Mouse (Mus musculus): ENCODE data around the gene Clec4a4. TPM values are rescaled to one million over a fixed set of nuclear protein-coding genes. Genes with fewer than 3 reads are reported as not detected.
"Not testable (repeated sequence)": the region's sequence is repeated elsewhere in the genome, so short reads cannot be mapped to it uniquely, and the experiment has no call there.

Clec4a4 gene
- 1.2 and 3.1 TPM in 2 replicates for total RNA-seq (2017)

DNA sequence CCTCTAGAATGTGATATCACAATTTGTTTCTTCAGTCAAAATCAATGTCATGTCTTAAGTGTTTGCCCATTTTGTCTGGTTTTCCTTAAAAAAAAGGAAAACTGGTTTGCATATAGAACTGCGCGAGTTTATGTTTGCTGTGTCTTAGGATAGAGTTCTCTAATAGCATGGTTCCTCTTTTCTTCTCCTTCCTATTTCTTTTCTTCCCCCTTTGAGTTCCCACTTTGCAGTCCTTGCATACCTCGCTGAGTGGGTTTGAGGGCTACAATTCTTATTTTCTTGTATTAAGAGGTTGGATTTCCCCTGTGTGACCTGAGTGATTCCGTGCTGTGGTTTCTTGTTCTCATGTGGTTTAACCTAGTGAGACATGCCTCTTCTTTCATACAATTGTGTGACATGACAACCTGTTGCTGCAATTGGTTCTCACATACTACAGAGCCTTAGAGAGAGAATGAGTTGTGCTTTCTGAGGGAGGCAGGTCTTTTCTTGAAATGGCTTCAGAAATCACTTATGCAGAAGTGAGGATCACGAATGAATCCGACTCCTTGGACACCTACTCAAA, at the start of gene Clec4a4:
Clec4a4 (plus strand) TSS at position 492 of the 562 bp plus-strand sequence.
- peak; percentile 74 for ATAC-seq (ENCODE audit: extremely low read depth, insufficient number of reproducible peaks, low FRiP score, poor library complexity, severe bottlenecking)

DNA sequence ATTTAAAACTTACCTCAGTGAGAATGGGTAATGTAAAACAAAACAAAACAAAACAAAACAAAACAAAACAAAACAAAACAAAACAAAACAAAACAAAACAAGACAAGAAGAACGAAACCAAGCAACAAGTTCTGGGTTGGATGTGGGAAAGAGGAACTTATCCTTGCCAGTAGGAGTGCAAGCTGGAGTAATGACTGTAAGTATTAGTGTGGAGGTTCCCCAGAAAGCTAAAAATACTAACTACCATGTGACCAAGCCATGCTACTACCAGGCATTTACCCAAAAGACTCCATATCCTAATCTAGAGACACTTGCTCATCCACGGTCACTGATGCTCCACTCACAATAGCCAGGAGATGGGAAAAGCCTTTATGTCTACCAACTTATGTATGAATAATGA, 43.4 kb upstream of the Clec4a4 start:
- peak; percentile 46; the same call in 1 of the 2 replicates for ATAC-seq (ENCODE audit: extremely low read depth, insufficient number of reproducible peaks, low FRiP score, poor library complexity, severe bottlenecking)

DNA sequence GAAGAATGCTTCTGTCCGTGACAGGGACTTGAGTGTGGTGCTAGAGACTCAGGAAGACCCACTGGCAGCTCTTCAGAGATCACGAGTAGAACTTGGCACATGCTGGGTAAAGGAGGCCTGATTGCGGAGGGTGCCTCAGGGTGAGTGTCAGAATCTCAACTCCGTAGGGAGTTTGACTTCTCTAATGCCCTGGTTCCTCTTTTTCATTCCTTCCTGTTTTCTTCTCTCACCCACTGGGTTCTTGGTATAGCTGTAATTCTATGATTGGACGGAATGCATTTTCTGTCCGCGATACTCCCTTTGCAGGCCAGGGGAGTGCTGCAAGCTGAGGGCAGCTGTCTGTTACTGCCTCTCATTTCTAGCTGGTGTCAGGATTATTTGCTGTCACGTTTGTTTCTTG, 37.8 kb upstream of the Clec4a4 start, which contains the start of gene Clec4a3:
Clec4a3 (plus strand) TSS at position 115 of the 400 bp plus-strand sequence.
- ATAC-seq (ENCODE audit: extremely low read depth, insufficient number of reproducible peaks, low FRiP score, poor library complexity, severe bottlenecking) = peak; percentile 98

DNA sequence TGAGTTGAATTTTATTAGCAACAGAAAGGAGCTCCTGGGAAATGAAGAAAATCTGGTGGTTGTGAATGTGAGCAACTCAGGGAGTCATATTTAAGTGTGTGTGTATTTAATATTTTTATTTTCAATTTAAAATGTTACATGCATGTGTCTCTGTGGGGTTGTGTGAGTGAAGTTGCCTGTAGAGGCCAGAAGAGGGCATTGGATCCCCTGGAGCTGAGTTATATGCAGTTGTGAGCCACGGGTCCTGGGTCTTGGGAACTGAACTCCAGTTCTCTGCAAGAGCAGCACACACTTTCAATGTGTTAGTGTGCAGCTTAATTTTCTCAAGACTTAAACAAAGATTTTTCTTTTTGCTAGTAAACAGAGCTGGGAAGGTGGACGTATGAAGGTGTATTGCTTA, 25.6 kb upstream of the Clec4a4 start:
- ATAC-seq (ENCODE audit: extremely low read depth, insufficient number of reproducible peaks, low FRiP score, poor library complexity, severe bottlenecking) = peak; percentile 56

DNA sequence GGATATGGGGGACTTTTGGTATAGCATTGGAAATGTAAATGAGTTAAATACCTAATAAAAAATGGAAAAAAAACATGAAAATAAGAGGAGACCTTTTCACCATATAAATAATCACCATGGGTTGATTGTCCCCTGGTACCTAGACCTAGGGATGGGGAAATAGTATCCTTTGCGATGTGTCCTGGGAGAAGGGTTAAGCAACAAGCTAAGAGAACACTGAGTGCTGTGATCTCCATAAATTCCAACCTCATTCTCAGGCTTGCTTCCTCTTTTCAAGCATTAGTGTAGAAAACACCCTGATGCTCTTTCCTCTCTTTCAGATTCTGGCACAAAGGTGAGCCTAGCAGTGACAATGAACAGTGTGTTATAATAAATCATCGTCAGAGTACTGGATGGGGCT, 21.1 kb upstream of the Clec4a4 start:
- ATAC-seq (ENCODE audit: extremely low read depth, insufficient number of reproducible peaks, low FRiP score, poor library complexity, severe bottlenecking) = no peak

DNA sequence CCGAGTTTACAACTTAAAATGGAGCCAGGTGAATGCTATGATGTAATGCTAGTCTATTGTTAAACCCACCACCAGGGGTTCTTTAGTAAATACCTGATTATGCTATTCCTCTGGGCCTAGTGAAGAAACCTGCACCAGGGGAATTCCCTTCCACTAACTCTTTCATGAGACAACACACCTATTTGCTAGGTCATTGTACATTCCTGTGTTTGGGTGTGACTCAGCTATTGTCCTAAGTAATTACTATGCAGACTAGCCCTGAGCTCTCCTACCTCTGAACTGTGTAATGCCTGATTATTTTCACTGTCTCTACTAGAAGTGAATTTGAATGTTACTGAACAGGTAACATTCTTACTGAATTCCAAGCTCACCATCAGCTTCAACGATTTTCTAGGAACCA, 14.5 kb downstream of the Clec4a4 start:
- ATAC-seq (ENCODE audit: extremely low read depth, insufficient number of reproducible peaks, low FRiP score, poor library complexity, severe bottlenecking) = not testable (repeated sequence)

DNA sequence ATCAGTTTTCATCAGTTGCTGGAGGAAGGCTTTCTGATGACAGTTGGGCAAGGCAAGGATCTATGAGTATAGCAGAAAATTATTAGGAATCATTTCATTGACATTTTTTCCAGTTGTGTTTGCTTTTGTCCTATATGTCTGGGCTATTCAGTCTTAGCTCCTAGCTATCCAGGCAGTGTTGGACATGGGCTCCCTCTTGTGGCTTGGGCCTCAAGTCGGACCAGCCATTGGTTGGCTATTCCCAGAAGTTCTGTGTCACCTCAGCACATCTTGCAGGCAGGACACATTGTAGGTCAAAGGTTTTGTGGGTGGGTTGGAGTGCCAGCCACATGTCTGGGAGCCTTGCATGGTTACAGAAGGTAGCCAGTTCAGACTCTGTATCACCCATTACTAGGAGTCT, 15.4 kb downstream of the Clec4a4 start:
- peak; percentile 44; the same call in 1 of the 2 replicates for ATAC-seq (ENCODE audit: extremely low read depth, insufficient number of reproducible peaks, low FRiP score, poor library complexity, severe bottlenecking)

DNA sequence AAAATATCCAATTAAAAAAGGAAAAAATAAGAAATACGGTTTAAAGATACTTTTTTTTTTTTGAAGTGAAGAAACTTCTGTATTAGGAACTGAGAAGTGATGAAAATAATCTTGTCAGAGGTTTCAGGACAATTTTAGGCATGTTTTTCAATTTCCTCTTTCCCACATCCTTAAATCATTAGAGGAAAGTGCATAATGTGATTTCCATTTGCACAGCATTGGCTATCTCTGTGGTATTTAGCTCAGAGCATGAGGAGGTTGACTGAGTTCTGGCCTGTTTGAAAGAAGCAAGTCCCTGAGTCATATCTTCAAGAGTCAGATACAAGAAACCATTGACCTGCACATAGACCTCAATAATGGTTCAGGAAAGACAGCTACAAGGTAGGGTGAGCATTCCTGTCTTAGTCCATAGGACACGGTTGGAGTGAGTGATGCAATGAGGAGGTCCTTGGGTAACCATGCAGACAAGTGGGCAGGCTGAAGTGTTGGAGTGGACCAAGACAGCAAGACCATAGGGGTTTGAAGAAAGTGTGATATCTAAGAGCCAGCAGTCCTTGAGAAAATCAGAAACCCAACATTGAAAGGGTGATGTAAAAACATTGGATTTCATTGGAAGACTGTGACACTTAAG, 59.7 kb downstream of the Clec4a4 start, which contains the start of gene Clec4b1:
Clec4b1 (plus strand) TSS at position 221 of the 631 bp plus-strand sequence.
- ATAC-seq (ENCODE audit: extremely low read depth, insufficient number of reproducible peaks, low FRiP score, poor library complexity, severe bottlenecking) = no peak

Other genes with a start within 250 kb of the Clec4a4 start
- 315 and 331 TPM in 2 replicates for gene Slc2a3, start 188.7 kb upstream of the Clec4a4 start, total RNA-seq (2017)
- 32.8 and 38.8 TPM in 2 replicates for gene Foxj2, start 170.5 kb upstream of the Clec4a4 start, total RNA-seq (2017)
- gene C3ar1, start 134.2 kb upstream of the Clec4a4 start, total RNA-seq (2017) = 1.4 and 1.5 TPM in 2 replicates
- 33.2 and 37.3 TPM in 2 replicates for gene Necap1, start 115.9 kb upstream of the Clec4a4 start, total RNA-seq (2017)
- gene Clec4a1, start 68.5 kb upstream of the Clec4a4 start, total RNA-seq (2017) = 15.6 and 15.8 TPM in 2 replicates
- 37.1 and 53.7 TPM in 2 replicates for gene Clec4a3, start 37.9 kb upstream of the Clec4a4 start, total RNA-seq (2017)
- not detected in 2 replicates for gene Clec4b1, start 59.6 kb downstream of the Clec4a4 start, total RNA-seq (2017)
- 37.0 and 44.0 TPM in 2 replicates for gene Clec4a2, start 116.1 kb downstream of the Clec4a4 start, total RNA-seq (2017)
- 0.58 and 2.1 TPM in 2 replicates for gene Clec4b2, start 182.5 kb downstream of the Clec4a4 start, total RNA-seq (2017)
- gene Clec4n, start 239.5 kb downstream of the Clec4a4 start, total RNA-seq (2017) = 29.6 and 30.4 TPM in 2 replicates